Mouse (Mus musculus) CD4-positive, CD25-positive, alpha-beta regulatory T cell, adult 2 months (primary cell): ENCODE results near the gene Trim26.

ENCODE experiments used
- DNase-seq: peaks from one replicate; pipeline ENCODE4 v3.0.0-alpha.2; 2012; ENCODE audit warnings: low read depth, low spot score

Trim26 gene

DNA sequence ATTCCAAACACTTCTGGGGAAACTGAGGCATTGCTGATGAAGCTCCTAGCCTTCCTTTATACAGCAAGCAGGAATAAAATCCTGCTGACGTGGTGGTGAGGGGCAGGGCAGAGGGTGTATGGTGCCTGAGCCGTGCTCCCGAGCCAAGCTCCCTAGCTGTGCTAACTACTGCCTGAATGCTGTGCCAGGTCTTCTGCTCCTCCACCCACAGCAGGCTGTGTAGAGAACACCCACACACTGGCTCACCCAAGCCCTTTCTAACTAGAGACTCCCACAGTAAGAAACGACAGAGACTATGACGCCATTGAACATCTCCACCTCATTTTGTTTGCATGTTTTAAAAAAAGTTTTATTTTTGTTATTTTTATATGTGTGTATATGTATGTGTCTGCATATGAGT is 63.1 kb downstream of the Trim26 start:
- DNase-seq: no peak

DNA sequence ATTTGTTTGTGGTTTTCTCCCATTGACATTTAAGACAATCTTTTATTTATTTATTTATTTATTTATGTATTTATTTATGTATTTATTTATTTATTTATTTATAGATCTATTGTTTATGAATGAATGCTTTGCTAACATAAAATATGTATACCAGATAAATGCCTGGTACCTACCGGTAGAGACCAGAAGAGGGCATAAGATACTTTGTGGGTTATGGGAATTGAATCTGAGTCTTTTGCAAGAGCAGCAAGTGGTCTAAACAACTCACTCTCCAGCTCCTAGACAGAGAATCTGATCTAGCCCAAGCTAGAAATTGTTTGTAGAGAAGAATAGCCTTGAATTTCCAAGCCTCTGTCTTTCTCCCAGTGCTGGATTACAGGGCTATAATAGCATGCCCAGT is 63.8 kb downstream of the Trim26 start:
- peak; percentile 15 for DNase-seq

GRCm38 (mm10) chr17:36903651-36904050 is 66.7 kb downstream of the Trim26 start:
- no peak for DNase-seq

DNA sequence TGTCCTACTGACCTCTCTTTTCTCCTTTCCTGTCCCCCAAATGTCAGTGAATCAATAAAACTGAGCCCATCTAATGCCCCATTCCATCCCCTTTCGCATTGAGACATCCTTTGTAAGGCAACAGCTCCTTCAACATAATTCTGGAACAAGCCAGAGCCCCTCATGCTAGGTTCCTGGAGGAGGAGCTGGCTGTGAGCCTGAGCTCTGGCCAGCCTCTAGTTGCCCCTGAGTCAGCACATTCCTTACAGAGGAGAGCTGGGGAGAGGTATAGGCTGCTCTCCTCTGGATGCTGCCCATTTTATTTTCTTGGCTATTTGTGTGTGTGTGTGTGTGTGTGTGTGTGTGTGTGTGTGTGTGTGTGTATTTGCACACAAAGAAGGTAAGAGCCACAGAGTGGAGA is 71.3 kb downstream of the Trim26 start:
- no peak for DNase-seq
